Mouse (Mus musculus) kidney, postnatal 36 days (tissue): ENCODE results near the gene Sdhd.
A peak's percentile ranks its signal among the peaks of the same experiment; 100 is the strongest.
"Not testable (repeated sequence)": the region's sequence is repeated elsewhere in the genome, so short reads cannot be mapped to it uniquely, and the experiment has no call there.

Experiments used
- DNase-seq, 2 experiments: peaks; one replicate each; pipeline ENCODE4 v3.0.0; 2021 to 2022; ENCODE audit warnings: mixed read lengths in 2 of 2

Gene Sdhd

DNA sequence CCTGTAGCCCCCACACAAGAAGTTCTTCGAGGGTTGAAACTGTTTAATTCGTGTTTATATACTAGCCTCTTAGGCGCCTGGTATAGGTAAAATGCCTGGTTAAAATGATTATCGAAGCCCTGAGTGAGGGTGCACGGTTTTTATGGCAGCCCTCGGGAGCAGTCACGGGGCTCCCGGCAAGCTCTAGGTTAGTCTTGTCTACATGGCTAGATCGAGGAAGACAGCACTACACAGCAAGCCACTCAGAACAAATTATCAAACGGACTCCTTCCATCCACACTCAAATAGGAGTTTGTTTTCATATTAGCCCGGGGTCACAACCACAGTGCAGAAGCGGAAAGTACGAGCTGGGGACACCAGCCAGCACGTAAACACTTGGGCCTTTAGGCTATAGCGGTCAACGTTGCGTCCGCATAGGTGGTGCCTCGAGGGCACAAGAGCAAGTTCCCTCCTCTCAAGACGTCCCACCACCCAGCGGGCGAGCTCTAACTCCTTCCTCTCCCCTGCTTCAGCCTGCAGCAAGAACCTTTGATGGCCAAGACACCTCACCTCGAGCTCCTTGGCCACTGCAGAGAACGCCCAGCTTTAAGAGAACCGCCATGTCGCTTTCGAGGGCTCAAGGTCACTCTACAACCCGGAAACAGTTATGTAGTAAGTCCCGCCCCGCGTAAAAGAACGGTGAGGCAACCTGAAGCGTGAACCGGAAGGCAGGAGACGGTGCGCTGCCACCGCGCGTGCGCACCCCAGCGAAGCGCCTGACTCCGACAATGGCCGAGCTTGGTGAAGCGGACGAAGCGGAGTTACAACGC, at the start of gene Sdhd, which contains the start of gene Timm8b:
TSS of gene Sdhd (minus strand) at position 624 of the 809 bp plus-strand sequence.
TSS of gene Timm8b (plus strand) at position 722 of the 809 bp plus-strand sequence.
- DNase-seq: peak; percentile 95 to 97

- no peak for DNase-seq
Measured at GRCm38 (mm10) chr9:50650503-50650902, 46.9 kb upstream of the Sdhd start.

DNA sequence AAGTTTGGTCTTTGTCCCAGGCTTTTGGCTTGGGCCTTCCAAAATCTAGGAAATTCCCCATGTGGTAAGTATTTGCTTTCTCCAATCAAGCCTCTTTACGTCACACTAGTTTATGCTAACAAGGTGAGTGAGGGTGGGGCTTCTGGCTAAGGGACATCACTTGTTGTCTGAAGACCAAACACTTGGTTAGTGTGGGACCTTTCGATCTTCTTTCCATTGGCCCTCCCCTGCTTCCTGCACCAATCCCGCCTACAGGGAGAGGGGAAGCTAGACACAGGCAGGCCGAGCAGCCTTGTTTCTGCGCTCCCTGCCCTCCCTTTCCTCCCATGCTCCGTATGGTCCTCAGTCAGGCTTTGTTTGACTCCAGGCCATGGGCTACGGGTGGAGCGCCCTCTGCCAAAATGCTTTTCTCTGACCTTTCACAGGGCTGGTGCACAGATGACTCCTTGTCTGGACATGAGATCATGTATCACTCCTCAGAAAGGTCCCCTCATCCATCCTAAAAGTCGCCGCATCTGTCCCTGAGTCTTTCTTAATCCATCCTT, 43.3 kb upstream of the Sdhd start:
- no peak for DNase-seq

DNA sequence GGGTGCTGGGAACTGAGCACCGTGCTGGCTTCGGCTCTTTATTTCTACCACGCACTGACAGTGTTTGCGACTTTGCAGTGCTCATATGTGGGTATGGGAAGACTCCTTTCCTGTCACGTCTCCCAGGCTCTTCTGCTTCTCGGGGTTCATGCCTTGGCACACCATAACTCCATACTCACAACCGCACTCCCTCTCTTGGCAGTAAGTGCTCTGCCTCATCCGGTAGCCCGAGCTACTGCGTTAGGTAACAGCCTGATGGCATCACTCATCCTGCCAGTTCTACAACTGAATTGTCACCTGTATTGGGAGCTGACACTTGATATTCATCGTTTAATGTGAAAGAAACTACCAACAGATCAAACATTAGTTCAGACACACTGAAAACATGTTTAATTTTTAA, 30.7 kb upstream of the Sdhd start:
- no peak for DNase-seq

GRCm38 (mm10) chr9:50633059-50633458, 29.4 kb upstream of the Sdhd start:
- peak in 1 of 2 experiments; percentile 33 for DNase-seq

DNA sequence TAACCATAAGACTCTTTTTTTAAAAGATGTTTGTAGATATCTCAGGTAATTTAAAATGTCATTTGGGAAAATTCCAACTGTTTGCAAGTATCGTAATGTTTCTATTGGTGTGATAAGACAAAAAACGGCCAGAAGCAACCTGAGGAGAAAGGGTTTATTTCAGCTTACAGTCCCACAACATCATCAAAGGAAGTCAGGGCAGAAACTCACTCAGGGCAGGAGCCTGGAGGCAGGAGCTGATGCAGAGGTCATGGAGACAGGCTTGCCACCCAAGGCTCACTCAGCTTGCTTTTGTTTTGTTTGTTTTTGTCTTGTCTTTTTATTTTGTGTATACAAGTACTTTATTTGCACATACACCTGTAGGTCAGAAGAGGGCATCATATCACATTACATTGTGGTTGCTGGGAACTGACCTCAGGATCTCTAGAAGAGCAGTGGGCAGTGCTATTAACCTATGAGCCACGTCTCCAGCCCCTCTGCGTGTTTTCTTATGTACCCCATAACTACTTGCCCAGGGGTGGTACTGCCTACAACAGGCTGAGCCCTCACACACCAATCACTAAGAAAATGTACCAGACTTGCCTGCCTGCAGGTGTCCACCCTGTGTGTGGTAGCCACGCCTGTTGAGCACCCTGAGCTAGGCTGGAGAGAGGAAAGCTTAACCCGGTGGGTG, 28.5 kb upstream of the Sdhd start:
- no peak for DNase-seq

DNA sequence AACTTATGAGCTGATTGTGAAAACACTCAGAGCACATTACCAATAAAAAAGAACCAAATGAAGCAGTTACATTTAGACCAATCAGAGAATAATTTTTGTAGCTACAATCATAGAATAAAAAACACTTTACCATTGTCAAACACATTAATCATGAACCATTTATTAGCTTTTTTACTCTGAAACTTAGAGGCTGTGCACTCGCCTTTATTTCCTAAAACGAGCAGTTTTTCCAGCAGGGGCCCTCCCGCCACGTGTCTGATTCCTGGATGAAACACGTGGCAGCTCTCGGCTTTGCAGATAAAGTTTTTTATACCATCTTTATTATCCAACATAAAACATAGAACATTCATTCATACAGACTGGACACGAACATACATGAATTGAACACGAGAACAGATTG, 27.3 kb upstream of the Sdhd start:
- not testable (repeated sequence) for DNase-seq

DNA sequence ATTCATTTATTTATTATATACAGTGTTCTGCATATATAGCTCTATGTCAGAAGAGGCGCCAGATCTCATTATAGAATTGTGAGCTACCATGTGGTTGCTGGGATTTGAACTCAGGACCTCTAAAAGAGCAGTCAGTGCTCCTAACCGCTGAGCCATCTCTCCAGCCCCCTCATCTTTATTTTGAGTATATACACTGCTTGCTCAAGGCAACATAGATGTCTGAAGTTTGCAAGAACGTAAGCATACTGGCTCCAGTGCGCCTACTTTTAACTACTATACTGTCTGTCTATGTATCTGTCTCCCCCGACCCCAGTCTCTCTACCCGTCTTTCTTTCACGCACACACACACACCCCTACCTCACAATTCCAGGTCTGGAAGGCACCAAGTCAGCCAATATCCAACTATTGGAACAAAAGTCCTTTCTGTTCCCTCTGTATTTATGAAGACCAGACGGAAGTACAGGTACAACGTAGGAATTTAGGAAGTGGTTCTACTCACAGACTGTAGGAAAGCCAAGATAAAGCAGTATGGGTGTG, 14.2 kb upstream of the Sdhd start:
- no peak for DNase-seq

- DNase-seq: peak; percentile 89 to 90
Measured at GRCm38 (mm10) chr9:50616766-50617603, 13.4 kb upstream of the Sdhd start, which contains the start of the genes Pih1d2 and Nkapd1. TSS of gene Pih1d2 (plus strand) at chr9:50617321. TSS of gene Nkapd1 (minus strand) at chr9:50617464.

DNA sequence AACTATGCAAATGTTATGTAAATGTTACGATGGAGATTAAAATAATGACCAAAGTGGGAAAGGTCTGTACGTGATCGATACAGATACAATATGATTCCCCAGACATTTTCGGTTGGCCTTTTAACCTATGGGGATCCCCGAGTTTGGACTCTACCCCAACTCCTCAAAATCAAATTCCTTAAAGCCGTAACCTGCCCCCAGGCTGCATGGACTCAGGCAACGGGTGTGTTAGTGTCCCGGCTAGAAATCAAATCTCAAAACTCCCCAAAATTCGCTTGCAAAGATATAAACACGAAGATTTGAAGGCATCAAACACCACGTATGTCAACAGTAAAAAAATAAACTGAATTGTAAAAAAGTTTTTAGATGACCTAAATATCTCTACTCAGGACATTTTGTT, 12.5 kb upstream of the Sdhd start:
- DNase-seq: no peak

DNA sequence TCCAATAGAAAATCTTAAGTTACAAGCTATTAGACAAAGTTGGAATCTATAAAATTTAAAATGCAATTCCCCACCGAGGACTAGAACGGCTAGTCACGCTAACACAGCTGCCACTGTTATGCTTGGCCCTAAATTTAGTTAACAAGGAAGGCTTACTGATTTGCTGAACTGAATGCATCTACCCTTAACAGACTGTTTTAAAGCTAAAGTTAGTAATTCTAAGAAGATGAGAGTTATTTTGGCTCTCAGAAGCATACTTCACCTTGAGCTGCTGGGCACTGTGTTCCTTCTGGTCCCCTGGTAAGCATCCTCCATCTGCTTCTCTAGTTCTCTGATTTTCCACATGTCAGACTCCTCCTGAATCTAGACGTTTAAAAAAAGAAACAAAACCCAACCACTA, 8.5 kb upstream of the Sdhd start:
- DNase-seq: no peak

DNA sequence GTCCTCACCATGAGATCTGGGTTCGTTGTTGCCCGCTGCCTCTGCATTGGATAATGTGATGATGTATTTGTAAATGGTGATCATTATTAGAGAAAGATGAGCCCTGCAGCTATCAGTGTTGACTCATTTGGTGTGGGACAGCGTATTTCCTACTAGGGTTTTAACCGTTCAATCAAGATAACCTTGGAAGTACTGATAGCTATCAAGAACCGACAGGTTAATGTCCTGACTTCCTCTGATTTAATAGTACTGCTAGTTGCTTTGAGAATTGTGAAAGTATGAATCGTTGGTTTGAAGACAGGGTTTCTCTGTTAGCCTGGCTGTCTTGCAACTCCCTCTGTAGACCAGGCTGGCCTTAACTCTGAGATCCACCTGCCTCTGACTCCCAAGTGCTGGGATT, 726 bp upstream of the Sdhd start:
- DNase-seq: no peak

DNA sequence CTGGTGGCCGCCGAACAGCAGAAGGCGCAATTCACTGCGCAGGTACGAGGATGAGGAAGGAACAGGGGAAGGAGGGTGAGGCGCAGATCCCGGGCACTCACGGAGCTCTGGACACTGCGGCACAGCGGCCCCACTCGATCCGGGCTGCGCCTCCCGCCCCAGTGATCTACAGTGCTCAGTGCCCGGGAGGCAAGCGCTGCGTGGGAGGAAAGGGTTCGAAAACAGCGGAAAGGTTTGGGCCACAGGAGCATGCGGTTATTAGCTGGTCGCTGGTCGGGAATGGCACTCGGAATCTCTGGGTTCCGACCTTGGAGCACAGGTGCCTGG, 349 bp upstream of the Sdhd start:
- DNase-seq: no peak

DNA sequence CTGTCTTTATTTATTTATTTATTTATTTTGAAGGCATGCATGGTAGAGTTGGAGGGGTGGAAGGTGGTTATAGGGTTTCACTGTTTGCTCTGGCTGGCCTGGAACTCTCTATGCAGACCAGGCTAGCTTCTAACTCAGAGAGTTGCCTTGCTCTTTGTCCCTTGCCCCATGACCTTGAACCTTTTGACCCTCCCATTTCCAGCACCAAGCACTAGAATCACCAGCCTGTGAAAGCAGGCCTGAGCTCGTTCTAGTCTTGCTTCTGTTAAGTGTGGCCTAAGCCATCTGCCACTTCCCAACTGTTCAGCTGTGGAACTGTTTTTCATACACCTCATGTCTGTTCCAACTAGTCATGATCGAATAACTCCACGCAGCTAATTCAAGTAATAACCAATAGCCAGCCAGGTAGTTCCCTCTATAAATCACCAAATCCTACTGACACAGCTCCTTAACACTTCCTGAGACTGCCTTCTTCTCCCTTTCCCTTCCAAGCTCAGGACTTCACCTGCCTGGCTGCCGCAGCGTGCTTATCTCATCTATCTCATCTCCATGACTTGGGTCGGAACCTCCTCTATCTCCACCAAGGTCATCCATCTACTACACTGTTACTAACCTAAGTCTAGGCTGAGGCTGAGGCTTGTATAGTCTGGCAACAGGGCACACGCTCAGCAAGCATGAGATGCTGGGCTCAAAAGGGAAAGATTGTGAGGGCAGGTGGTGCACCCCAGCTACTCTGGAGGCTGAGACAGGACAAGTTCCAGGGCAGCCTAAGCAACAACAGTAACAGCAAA, 1.4 kb downstream of the Sdhd start:
- peak; percentile 46 to 49 for DNase-seq

GRCm38 (mm10) chr9:50601536-50601935, 2.1 kb downstream of the Sdhd start:
- DNase-seq: no peak

DNA sequence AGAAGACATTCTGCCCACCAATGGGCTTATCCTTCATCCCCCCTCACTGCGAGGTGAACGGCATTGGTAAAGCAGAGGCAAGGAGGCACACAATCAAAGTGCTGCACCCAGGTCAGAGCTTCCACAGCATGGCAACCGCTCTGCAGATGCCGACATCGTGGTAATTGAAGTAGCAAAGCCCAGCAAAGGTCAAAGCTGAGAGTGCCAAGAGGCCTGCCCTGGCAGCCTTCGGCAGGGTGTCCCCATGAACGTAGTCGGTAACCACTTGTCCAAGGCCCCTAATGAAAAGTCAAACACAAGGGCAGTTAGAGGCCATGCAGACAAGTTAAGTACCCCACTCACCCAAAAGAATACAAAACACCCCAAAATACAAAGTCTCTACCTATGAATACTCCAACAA, 6.6 kb downstream of the Sdhd start:
- DNase-seq: no peak

DNA sequence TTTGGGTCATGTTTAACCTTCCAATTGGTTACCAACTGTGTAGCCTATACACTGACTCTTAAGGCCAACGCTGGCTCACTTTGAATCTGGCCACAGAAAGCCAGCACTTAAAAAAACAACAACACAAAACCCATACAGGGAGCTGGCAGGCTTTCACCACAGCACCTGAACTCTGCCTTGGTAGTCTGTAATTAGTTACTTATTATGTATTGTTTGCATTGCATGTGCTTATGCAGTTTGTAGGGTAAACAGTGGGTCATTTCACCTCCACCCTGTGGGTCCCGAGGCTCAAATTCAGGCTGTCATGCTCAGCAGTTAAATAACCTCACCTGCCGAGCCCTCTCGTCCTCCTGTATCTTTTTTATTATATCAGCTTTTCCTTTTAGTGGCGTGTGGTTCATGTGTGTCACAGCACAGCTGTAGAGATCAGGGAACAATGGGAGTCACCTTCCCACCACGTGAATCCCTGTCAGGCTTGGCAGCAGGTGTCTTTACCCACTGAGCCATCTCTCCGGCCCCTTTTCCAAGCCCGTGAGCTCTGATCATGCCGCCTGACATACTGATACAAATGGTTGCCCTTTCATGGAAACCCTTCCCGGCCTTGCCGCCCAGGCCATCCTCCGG, 8.7 kb downstream of the Sdhd start:
- DNase-seq: peak; percentile 49 to 51

DNA sequence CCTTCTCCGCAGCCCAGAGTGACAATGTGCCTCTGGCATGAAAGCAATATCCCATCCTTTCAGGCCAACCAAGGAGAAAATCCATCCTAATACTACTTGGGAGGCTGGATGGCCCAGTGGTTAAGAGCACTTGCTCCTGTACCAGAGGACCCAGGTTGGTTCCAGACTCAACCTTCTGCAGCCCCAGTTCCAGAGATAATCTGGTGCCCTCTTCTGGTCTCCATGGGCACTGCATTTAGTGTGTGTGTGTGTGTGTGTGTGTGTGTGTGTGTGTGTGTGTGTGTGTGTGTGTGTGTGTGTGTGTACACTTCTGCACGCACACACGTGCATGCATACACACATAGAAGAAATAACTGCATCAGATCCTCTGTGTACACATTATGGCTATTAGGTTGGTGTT, 10.1 kb downstream of the Sdhd start:
- peak; percentile 26 to 74 for DNase-seq

DNA sequence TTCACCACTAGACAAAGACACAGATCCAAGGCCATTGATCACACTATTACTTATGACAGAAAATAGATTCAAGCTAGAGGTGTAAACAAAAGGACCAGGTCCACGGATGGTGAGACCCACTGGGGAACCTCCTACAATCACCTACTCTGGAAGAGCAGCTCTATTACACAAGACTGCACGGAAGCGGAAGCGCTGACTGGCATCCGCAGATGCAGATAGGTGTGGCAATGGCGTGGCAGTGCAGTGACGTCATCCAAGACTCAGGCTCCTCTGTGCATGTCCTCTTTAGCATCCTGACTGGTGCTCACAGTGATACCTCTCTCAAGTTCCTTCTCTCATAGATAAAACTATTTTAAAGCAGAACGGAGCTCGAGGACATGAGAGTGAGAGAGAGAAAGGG, 10.7 kb downstream of the Sdhd start:
- no peak for DNase-seq

DNA sequence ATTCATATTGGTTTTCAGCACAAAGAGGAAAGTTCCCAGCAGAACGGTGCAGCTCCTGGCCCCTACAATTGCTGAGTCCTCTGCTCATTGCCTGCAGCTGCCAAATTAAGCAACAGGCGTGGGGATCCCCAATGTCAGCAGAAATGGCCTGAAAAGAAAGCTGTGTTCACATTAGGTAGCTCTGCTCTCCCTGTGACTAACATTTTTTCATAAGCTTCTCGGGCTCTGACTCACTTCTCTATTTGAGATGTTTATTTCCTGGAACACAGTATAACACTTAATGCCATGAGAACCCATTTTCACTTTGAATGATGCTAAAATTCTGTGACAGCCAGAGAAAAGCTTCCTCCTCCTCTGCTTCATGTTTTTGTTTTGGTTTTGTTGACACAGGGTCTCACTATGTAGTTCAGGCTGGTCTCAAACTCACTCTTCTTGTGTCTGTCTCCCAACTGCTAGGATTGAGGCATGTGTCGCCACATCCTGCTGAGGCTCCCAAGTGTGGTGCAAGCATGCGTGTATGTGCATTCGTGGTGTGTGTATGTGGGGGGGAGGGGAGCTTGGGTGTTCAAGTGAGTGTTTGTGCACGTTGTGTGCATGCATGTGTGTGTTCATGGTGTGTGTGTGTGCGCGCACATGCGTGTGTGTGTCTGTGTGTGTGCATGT, 12.6 kb downstream of the Sdhd start:
- no peak for DNase-seq

DNA sequence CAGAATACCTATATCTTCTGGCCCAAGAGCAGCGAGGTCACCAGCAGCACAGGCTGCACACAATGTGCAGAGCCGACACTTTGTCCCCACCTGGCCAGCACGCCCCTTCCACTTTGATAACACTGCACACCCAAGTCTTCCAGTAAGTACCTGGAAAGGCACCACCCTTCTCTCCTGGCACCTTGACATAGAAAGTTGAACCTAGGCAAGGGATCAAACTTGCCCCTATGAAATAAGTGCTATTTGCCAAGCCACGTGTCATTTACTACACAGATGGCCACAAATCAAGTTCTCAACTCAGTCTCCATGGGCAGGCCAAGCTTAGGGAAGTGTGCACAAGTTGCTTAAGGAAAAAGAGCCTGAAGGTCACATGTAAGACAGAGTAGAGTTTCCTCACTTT, 16.7 kb downstream of the Sdhd start:
- DNase-seq: no peak
